In the genomic region with DNA sequence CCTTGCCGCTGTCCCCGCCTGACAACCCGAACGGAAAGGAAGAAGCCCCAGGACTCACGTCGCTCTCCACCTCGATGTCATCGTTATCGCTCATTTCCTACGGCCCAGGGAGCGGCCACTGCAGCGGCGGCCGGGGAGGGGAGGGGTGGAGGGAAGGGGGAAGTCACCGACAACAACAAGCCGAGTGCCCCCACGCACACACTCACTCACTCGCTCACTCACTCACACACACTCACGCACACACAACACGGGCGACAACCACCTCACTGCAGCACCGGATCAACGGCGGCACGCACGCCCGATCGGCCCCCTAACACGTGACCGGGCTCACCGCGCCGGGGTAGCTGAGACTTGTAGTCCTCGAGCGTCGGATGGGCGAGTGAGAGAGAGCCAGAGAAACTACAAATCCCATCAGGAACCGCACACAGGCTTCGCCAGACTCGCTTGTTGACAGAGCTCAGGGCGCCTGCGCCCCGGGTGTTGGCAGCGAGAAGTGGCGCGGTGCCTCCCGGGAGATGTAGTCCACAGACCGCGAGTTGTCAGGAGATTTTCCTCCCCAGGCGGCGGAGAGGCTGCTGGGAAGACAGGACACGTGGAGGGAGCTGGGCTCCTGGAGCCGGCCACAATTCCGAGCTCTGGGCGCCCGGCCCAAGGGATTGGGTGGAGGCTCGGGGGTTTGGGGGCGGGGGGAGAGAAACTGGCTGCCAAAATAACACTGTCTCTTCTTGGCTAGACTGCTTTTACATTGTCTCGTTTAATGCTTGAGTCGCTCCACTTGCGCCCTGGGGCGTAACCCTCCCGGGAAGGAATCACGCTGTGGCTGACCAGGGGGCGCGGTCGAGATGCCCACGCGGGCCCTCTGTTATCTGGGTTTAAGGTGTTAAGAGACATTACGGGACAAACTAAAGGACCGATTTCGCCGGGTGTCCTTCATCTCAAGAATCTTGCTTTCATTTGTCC, we compare ENCODE assay signal across 7 mouse cellular contexts. TPM values are rescaled to one million over a fixed set of nuclear protein-coding genes. Genes with fewer than 3 reads are reported as not detected.
DNase-seq lines count a peak whose midpoint lies in the region; ATAC-seq lines count a peak whose summit lies in the region.

A gene (minus strand): TSS at position 270 of the 960 bp plus-strand sequence.

- DNase-seq in adrenal gland, adult 2 months: peak; percentile 100
- DNase-seq in embryo, embryonic 11.5 days (ENCODE audit: low read depth, low spot score): peak; percentile 97
- DNase-seq in gastrocnemius, postnatal 36 days: peak; percentile 98
- peak; percentile 99 to 100 for DNase-seq in left cerebral cortex, postnatal 25 days (ENCODE audit: low spot score in 2 of 2)
- peak; percentile 99 for DNase-seq in midbrain, embryonic 10.5 days (ENCODE audit: low spot score)
- peak; percentile 98 for DNase-seq in right cerebral cortex, postnatal 4 days

- H3K36me3 ChIP-seq in intestine, embryonic 15.5 days: 0 out of 2 replicates have a peak, but pooled peaks cover 3% of the 10 kb centered on the region
- peaks cover 32% of the 10 kb centered on the region for H3K36me3 ChIP-seq in midbrain, embryonic 10.5 days

- H3K9me3 ChIP-seq in intestine, embryonic 15.5 days: no peaks in the 10 kb centered on the region
- H3K9me3 ChIP-seq in midbrain, embryonic 10.5 days (replicated peaks): no peaks in the 10 kb centered on the region

- H3K27ac ChIP-seq in intestine, embryonic 15.5 days: peak within 1 kb of the TSS; percentile 67
- H3K27ac ChIP-seq in midbrain, embryonic 10.5 days (replicated peaks): peak within 1 kb of the TSS; percentile 85

- H3K4me1 ChIP-seq in intestine, embryonic 15.5 days (replicated peaks): peaks cover 8% of the 10 kb centered on the region
- H3K4me1 ChIP-seq in midbrain, embryonic 10.5 days: peaks cover 33% of the 10 kb centered on the region

- H3K9ac ChIP-seq in intestine, embryonic 15.5 days: peak within 1 kb of the TSS; percentile 88

- H3K27me3 ChIP-seq in intestine, embryonic 15.5 days (replicated peaks): no peaks in the 10 kb centered on the region
- H3K27me3 ChIP-seq in midbrain, embryonic 10.5 days (ENCODE audit: low read depth, poor library complexity, severe bottlenecking): no peaks in the 10 kb centered on the region

- H3K4me2 ChIP-seq in intestine, embryonic 15.5 days (replicated peaks): peak within 1 kb of the TSS; percentile 85

- under 1% methylated on average over 67 of the region's 73 CpGs for WGBS in intestine, embryonic 15.5 days
- under 1% methylated on average over 72 of the region's 73 CpGs for WGBS in midbrain, embryonic 10.5 days

- peak; percentile 99 for ATAC-seq in intestine, embryonic 15.5 days

- intact Hi-C loops in gastrocnemius, postnatal 36 days (cut with DNase I): loop anchor here (5.0 kb wide), 1 partner anchor 120 kb away; no protein-coding TSS in a partner anchor
- intact Hi-C loops in left cerebral cortex, postnatal 25 days (cut with DNase I): loop anchor here (1.0 to 2.0 kb wide), 2 partner anchors 31 to 125 kb away; no protein-coding TSS in a partner anchor

- peak within 1 kb of the TSS; percentile 94 for H3K4me3 ChIP-seq in intestine, embryonic 15.5 days (replicated peaks)
- peak within 1 kb of the TSS; percentile 81 for H3K4me3 ChIP-seq in midbrain, embryonic 10.5 days

RNA-seq across cellular contexts. Expression of the gene that starts here (rescaled TPM):
- 10 to 100 TPM; 59.7 to 80.7 TPM for total RNA-seq in adrenal gland, adult 2 months (2021)
- 14.5 and 21.1 TPM in 2 replicates for polyA plus RNA-seq in adrenal gland, adult 2 months (2012; rRNA removed)
- 10 to 100 TPM; 32.8 to 35.8 TPM for total RNA-seq in gastrocnemius, postnatal 36 days (2021)
- 13.0 and 13.1 TPM in 2 replicates for polyA plus RNA-seq in intestine, embryonic 15.5 days (2015; fragmentation: Nextera tagmentation; extraction: Ambion mirVana)
- total RNA-seq in left cerebral cortex, postnatal 25 days (2021): 10 to 100 TPM; 73.5 to 74.7 TPM
- 10.5 and 11.3 TPM in 2 replicates for polyA plus RNA-seq in midbrain, embryonic 10.5 days (2016; fragmentation: Nextera tagmentation; extraction: Ambion mirVana)

Comparison
In these comparisons a context has a peak if more than half of its experiments do, and no peak if none do; other contexts are left out.
1. Peak in every context shown above with its lines: DNase-seq, ATAC-seq, H3K4me3 ChIP-seq and H3K27ac ChIP-seq.